Mouse (Mus musculus): Measurements from ENCODE around the gene Secisbp2.

DNA sequence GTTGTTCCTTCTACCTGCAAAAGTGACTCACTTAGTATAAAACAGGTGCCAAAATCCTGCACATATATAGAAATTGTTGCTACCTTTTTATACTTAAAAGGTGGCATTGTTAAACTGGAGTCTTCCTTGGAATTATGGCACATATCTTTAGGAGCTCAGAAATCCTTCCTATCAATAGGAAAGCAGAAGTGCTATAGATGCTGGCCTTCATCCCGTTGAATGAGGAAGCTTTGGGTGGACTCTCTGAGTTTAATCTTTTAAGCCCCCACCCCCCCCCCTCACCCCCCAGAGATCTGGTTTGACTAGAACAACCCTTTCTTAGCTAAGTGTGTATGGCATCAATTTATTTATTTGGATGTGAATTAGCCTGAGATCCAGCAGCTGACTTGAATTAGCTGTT lies 1.8 kb upstream of the Secisbp2 start:
- no peak for TF ChIP-seq POLR2A (IDR thresholded peaks at IDR 0.05; ENCODE audit: low read depth, low read length)
- TF ChIP-seq CTCF (IDR thresholded peaks at IDR 0.05; ENCODE audit: borderline replicate concordance, insufficient read depth, low read length), result no peak
